Mouse (Mus musculus) small intestine, adult 2 months (tissue): ENCODE data around the gene Mier2.

Experiments
- CTCF ChIP-seq: fragments of 200-500 bp; IDR thresholded peaks from 2 replicates; pipeline ENCODE4 v1.5.1; 2012; ENCODE audit warnings: low read depth, mild to moderate bottlenecking, control low read depth, inconsistent platforms, low read length, moderate library complexity, mixed read lengths; ENCODE audit not compliant: insufficient replicate concordance, insufficient read length; ENCODE audit errors: extremely low read depth
- POLR2A ChIP-seq: fragments of 200-500 bp; IDR thresholded peaks from 2 replicates; pipeline ENCODE4 v1.6.1; 2012; ENCODE audit warnings: low read depth, mild to moderate bottlenecking, control low read depth, inconsistent platforms, low read length, moderate library complexity

- TF ChIP-seq CTCF (no peak), POLR2A (no peak)
Measured at GRCm38 (mm10) chr10:79541522-79541921, 13.5 kb downstream of the Mier2 start.
